Mouse (Mus musculus): Measurements from ENCODE around the gene Spag16.

DNA sequence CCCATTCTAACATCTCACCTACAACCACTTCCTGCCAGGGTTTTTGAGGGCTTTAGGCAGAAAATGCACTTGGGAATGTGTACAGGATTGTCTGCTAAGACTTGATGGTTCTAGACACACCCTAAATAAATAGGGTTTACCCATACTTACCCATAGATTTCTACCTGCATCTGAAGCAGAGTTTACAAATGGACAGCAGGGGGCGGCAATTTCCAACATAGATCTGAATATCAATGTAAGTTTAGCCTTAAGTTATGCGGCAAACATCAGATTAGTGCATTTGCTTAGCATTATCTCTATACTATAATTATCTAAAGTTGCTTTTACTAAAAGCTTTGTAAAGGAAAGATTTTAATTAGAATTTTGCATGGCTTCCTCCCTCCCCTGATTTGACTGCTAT is 301.3 kb downstream of the Spag16 start:
- TF ChIP-seq CTCF (IDR thresholded peaks at IDR 0.05; ENCODE audit: extremely low read depth, insufficient read length, insufficient replicate concordance, low read depth, low read length) (no peak), POLR2A (IDR thresholded peaks at IDR 0.05; ENCODE audit: low read depth, low read length) (no peak)

Measured in small intestine, adult 2 months (tissue).